Comparison of ENCODE assay signal across 9 mouse cellular contexts in the genomic region with DNA sequence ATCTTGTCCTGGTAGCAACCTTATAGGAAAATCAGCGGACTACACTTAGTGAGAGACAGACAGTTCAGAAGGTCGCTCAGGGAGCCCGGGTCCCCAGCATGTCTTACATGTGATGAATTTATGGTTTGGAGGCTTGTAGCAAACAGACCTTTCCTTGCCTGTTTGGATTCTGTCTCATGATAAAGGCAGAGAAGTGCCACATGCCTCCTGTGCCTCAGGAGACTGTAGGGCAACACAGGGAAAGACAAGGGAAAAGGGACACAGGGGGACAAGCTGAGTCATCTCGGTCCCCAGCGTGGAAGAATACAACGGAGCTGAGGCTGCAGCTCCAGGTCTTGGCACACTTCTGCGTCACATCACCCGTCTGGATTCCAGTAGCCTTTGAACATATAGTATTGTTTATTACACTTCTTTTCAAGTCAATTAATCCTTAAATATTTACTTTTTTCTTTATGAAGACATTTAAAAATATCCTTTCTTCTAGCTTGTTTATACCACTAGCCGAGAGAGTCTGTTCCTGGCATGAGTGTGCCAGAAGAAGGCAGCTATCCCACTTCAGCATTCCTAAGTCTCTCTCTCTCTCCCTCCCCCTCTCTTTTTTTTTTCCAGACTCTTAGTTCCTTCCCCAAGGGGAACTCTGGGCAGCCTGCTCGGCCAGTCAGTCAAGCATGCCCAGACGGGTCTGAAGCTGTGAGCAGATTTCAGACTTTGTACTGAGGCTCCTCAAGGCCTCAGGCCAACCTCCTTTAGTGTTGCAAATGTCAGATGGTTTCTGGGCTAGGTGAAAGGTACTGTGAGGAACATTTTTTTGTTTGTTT.
DNase-seq lines count a peak whose midpoint lies in the region; ATAC-seq and TF ChIP-seq lines count a peak whose summit lies in the region.
"Had no signal": no experiment of that assay in that cellular context is flagged by ENCODE, and none has a peak within 500 bp of the region (broad histone marks: within the 10 kb centered on the region; RNA-seq: fewer than 3 reads in every experiment).

No protein-coding gene starts in this region.

- 20% methylated on average over 11 of the region's 11 CpGs for WGBS in intestine, embryonic 15.5 days
- WGBS in lung, embryonic 14.5 days = 15% methylated on average over 11 of the region's 11 CpGs

- no peaks in the 10 kb centered on the region for H3K9me3 ChIP-seq in intestine, embryonic 15.5 days
- no peaks in the 10 kb centered on the region for H3K9me3 ChIP-seq in lung, embryonic 14.5 days (ENCODE audit: low read depth, low read length)

- intact Hi-C loops in gastrocnemius, adult 2 months (cut with DNase I) = no loop called here
- intact Hi-C loops in left cerebral cortex, postnatal 10 days (cut with DNase I) = no loop called here

- no peak overlapping the region for H3K9ac ChIP-seq in intestine, embryonic 15.5 days
- H3K9ac ChIP-seq in lung, embryonic 14.5 days = no peak overlapping the region
- H3K9ac ChIP-seq: heart, embryonic 12.5 days had no signal

- no peak overlapping the region for H3K4me3 ChIP-seq in gastrocnemius, adult 2 months
- no peak overlapping the region for H3K4me3 ChIP-seq in intestine, embryonic 15.5 days (replicated peaks)
- no peak overlapping the region for H3K4me3 ChIP-seq in lung, embryonic 14.5 days (ENCODE audit: low read depth, low read length)
- H3K4me3 ChIP-seq: heart, embryonic 12.5 days had no signal

- no peak overlapping the region for H3K27ac ChIP-seq in gastrocnemius, adult 2 months
- H3K27ac ChIP-seq in intestine, embryonic 15.5 days = no peak overlapping the region
- peak overlapping the region; percentile 14; the same call in 1 of the 2 replicates for H3K27ac ChIP-seq in lung, embryonic 14.5 days (ENCODE audit: low read depth)

- no peaks in the 10 kb centered on the region for H3K27me3 ChIP-seq in intestine, embryonic 15.5 days (replicated peaks)
- H3K27me3 ChIP-seq in lung, embryonic 14.5 days (ENCODE audit: insufficient read depth, low read length) = no peaks in the 10 kb centered on the region
- H3K27me3 ChIP-seq: heart, embryonic 12.5 days had no signal

- no peak overlapping the region for H3K4me2 ChIP-seq in intestine, embryonic 15.5 days (replicated peaks)
- H3K4me2 ChIP-seq in lung, embryonic 14.5 days = no peak overlapping the region
- H3K4me2 ChIP-seq: heart, embryonic 12.5 days had no signal

- peak; percentile 47 for DNase-seq in gastrocnemius, adult 2 months
- DNase-seq in gastrocnemius, adult 8-10 months (ENCODE audit: low spot score in 2 of 2) = no peak
- DNase-seq in ES-CJ7 (ENCODE audit: low read depth, low spot score) = peak; percentile 62
- peak; percentile 83 for DNase-seq in lung, embryonic 14.5 days
- no peak for DNase-seq in thymus, postnatal 10 days (ENCODE audit: low spot score in 2 of 2)
- DNase-seq in left cerebral cortex, postnatal 10 days (ENCODE audit: extremely low spot score in 1 of 2, low spot score in 2 of 2) = no peak
- no peak for DNase-seq in retina, embryonic 14.5 days (ENCODE audit: low spot score)

- peak; percentile 91 for ATAC-seq in intestine, embryonic 15.5 days
- peak; percentile 92 for ATAC-seq in lung, embryonic 14.5 days (ENCODE audit: insufficient read depth)

- H3K4me1 ChIP-seq in intestine, embryonic 15.5 days (replicated peaks) = 0 out of 2 replicates have a peak, but pooled peaks cover 3% of the 10 kb centered on the region
- peaks cover 3% of the 10 kb centered on the region; the same call in 1 of the 2 replicates for H3K4me1 ChIP-seq in lung, embryonic 14.5 days (ENCODE audit: insufficient read depth)

- no peaks in the 10 kb centered on the region for H3K36me3 ChIP-seq in intestine, embryonic 15.5 days
- H3K36me3 ChIP-seq in lung, embryonic 14.5 days (ENCODE audit: insufficient read depth) = no peaks in the 10 kb centered on the region
- H3K36me3 ChIP-seq: heart, embryonic 12.5 days had no signal

- no peak for TF ChIP-seq CTCF in gastrocnemius, adult 2 months (IDR thresholded peaks at IDR 0.05)
- no peak for TF ChIP-seq CTCF in lung, embryonic 14.5 days (IDR thresholded peaks at IDR 0.05; ENCODE audit: low read depth)

Comparison
In these comparisons a context has a peak if more than half of its experiments do, and no peak if none do; other contexts are left out.
1. DNase-seq: peak in gastrocnemius, adult 2 months (single experiment), ES-CJ7 (single experiment) and lung, embryonic 14.5 days (single experiment); none in gastrocnemius, adult 8-10 months (0 of 2), thymus, postnatal 10 days (0 of 2), left cerebral cortex, postnatal 10 days (0 of 2) and retina, embryonic 14.5 days (single experiment).